Mouse (Mus musculus) heart, adult 9 months (tissue): ENCODE measurements around the gene Aars.
"Not testable (repeated sequence)": the region's sequence is repeated elsewhere in the genome, so short reads cannot be mapped to it uniquely, and the experiment has no call there.

ENCODE experiments used
- DNase-seq, 2 experiments: peaks; one replicate each; pipeline ENCODE4 v3.0.0; 2022; ENCODE audit warnings: low spot score in 2 of 2

Gene Aars

GRCm38 (mm10) chr8:111053827-111054518, 21.0 kb downstream of the Aars start:
- DNase-seq: peak in 1 of 2 experiments; percentile 23

GRCm38 (mm10) chr8:111055031-111055634, 22.2 kb downstream of the Aars start:
- no peak for DNase-seq

GRCm38 (mm10) chr8:111055661-111056060, 22.7 kb downstream of the Aars start:
- DNase-seq: no peak

GRCm38 (mm10) chr8:111056158-111056663, 23.3 kb downstream of the Aars start, which contains the start of gene Exosc6:
TSS of gene Exosc6 (plus strand) at chr8:111056339.
- peak; percentile 87 to 90 for DNase-seq

DNA sequence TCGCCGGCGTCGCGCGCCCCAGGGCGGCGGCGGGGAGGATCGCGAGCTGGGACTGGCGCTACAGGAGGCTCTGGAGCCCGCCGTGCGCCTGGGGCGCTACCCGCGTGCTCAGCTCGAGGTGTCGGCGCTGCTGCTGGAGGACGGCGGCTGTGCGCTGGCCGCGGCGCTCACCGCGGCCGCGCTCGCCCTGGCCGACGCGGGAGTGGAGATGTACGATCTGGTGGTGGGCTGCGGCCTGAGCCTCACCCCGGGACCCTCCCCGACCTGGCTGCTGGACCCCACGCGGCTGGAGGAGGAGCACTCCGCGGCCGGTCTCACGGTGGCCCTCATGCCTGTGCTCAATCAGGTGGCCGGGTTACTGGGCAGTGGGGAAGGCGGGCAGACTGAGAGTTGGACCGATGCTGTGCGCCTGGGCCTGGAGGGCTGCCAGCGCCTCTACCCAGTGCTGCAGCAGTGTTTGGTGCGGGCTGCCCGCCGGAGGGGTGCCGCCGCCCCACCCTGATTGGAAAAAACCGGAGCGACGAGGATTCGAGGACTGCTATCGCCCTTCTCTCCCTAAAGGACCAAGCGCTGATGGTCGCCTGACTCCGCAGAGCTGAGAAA, 23.8 kb downstream of the Aars start:
- peak in 1 of 2 experiments; percentile 11 for DNase-seq

GRCm38 (mm10) chr8:111058946-111059572, 26.1 kb downstream of the Aars start:
- no peak for DNase-seq

- no peak for DNase-seq
Observed at GRCm38 (mm10) chr8:111061688-111062071, 28.7 kb downstream of the Aars start.

GRCm38 (mm10) chr8:111062072-111062757, 29.3 kb downstream of the Aars start:
- DNase-seq: peak; percentile 72 to 87

DNA sequence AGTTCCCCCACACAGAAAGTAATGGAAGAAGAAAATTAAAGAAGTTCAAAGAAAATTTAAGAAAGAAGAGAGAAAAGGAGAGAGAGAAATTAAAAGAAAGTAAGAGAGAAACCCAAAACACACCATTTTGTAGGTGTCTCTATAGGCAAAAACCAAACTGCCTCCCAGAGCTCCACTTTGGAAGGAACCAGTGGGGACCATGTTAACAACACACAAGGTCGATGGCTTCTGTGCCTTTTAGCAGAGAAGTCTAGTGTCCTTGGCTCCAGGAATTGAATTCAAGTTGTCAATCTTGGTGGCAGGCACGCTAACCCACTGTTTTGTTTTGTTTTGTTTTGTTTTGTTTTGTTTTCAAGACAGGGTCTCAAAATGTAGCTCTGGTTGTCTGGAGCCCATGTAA, 29.9 kb downstream of the Aars start:
- DNase-seq: no peak

- no peak for DNase-seq
Observed at GRCm38 (mm10) chr8:111066308-111066707, 33.4 kb downstream of the Aars start.

- no peak for DNase-seq
Observed at GRCm38 (mm10) chr8:111067439-111067838, 34.5 kb downstream of the Aars start.

DNA sequence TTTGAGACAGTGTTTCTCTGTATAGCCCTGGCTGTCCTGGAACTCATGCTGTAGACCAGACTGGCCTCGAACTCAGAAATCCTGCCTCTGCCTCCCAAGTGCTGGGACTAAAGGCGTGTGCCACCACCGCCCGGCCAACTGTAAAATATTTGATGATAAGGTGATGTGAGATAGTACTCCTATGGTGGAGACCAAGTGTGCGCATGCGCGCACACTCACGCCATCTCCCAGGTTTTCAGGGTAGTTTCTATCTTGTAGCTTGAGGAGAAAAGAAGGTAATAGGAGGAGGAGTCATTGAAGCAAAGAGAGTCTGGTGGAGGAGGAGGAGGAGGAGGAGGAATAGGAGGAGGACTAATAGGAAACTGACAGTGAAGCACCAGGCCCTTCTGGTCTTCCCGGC, 35.7 kb downstream of the Aars start:
- DNase-seq: not testable (repeated sequence)

DNA sequence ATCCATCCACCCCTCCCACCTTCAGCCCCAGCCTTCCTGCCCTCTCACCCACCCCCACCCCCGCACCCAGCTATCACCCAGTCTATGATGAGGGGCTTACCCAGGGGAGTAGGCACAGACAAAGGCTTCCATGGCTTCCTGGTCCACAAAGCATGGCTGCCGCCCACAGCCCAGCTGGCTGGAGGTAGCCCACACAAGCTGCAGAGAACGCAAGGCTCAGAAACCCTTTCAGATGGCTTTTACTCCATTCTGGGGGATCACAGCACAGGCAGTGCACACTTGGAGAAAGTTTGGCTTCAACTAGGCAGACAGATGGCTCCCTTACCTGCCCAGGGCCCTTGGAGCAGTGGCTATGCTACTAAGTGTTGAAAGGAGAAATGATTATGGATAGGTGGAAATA, 43.0 kb downstream of the Aars start:
- no peak for DNase-seq

DNA sequence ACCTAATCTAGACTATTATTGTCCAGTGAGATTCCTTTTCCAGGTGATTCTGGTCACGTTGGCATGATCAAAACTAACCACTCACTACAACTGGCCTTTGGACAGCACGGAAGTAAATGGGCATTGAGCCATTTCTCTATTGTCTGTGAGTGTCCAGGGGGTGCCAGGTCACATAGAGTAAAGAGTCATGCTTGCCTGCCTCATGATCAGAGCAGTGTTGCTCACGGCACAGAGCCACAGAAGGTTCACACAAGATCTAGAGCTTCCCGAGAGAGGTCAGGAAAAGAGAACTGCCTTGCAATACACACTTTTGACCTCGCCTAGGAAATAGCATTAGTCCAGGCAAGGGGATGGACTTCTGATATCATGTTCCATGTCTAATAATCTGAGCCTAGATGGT, 46.5 kb downstream of the Aars start:
- no peak for DNase-seq

GRCm38 (mm10) chr8:111079861-111080271, 46.9 kb downstream of the Aars start:
- no peak for DNase-seq

DNA sequence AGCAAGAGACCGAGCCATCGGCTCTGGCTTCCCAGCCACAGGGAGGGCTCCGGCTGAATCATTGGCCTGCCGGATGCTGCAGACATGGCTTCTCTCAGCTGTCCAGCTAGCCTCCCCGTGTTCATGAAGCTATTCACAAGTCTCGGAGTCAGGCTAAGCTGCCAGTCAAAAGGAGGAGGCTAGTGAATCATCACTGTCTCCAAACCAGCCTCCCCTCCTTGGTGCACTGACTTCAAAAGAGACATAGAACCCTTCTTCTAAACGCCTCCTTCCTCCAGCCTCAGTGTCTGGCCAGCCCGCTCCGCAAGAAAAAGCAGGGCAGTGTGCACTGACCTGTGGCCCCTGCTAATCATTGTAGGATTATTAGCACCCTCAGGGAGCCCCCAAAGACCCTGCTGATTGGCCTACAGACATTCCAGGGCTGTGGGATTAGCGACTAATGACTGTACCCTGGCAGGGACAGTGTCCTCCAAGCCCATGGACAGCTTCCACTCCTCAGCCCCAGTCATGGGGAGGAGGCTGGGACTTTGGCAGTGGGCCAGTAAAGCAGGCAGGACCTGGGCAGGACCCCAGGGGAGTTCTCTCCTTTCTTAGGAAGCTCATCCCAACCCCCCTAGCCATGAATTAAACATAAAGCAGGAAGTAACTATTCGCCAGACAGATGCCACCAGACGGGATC, 48.8 kb downstream of the Aars start:
- DNase-seq: no peak

GRCm38 (mm10) chr8:111083936-111084335, 51.0 kb downstream of the Aars start:
- not testable (repeated sequence) for DNase-seq

DNA sequence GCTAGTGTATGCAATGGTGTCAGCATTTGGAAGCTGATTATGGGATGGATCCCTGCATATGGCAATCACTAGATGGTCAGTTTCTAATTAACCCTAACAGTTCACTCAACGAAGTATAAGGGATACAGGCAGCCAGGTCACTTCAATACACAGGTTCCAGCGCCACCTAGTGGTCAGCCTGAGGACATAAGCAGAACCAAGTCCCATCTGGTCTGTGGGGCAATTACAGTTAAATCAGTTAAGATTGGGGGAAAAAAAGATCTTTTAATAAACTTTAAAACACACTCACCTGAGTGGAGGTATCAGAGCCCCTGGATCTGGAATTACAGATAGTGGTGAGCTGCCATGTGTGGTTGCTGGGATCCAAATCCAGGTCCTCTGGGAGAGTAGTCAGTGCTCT, 57.2 kb downstream of the Aars start:
- DNase-seq: peak; percentile 35 to 49

DNA sequence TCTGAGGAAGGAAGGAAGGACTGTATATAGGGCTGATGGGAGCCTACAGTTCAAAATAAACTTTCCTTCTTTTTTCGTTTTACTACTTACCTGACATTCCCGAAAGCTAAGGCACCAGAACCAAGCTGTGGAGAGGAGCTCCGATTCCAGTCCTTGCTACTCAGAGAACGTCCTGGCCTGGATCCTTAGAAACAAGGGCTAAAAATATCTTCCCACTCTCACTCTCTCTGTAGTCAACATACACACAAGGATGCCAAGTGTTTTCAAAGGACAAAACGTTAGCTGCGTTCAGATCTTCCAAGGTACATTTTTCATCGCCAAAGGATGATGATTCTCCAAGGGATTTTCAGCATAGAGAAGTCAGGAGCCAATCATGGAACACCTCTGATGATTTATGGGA, 58.8 kb downstream of the Aars start:
- peak; percentile 22 to 23 for DNase-seq

GRCm38 (mm10) chr8:111092326-111092725, 59.4 kb downstream of the Aars start, which contains the start of gene Clec18a:
TSS of gene Clec18a (minus strand) at chr8:111092426.
- DNase-seq: not testable (repeated sequence)
